20 mouse cellular contexts compared by ENCODE assay signal in genomic region chr4:101298311-101298990, GRCm38 (mm10). TPM values are rescaled to one million over a fixed set of nuclear protein-coding genes. Genes with fewer than 3 reads are reported as not detected.
DNase-seq lines count a peak whose midpoint lies in the region; ATAC-seq and TF ChIP-seq lines count a peak whose summit lies in the region.
"Had no signal": no experiment of that assay in that cellular context is flagged by ENCODE, and none has a peak within 500 bp of the region (broad histone marks: within the 10 kb centered on the region; RNA-seq: fewer than 3 reads in every experiment).

No protein-coding gene starts in this region.

- no peak for TF ChIP-seq EP300 in liver, postnatal 0 days (IDR thresholded peaks at IDR 0.05; ENCODE audit: low read depth)

- no peak overlapping the region for H3K27ac ChIP-seq in liver, postnatal 0 days (ENCODE audit: low read depth)
- no peak overlapping the region for H3K27ac ChIP-seq in liver, embryonic 11.5 days (ENCODE audit: low read depth, low read length)
- no peak overlapping the region for H3K27ac ChIP-seq in left cerebral cortex, adult 2 months
- H3K27ac ChIP-seq: embryonic facial prominence, embryonic 15.5 days; forebrain, embryonic 10.5 days; hindbrain, embryonic 15.5 days had no signal

- no peak for TF ChIP-seq CTCF in liver, postnatal 0 days (IDR thresholded peaks at IDR 0.05; ENCODE audit: low read depth)
- no peak for TF ChIP-seq CTCF in left cerebral cortex, adult 2 months (IDR thresholded peaks at IDR 0.05)

- no peak overlapping the region for H3K4me3 ChIP-seq in liver, postnatal 0 days (ENCODE audit: low read depth, low read length)
- no peak overlapping the region for H3K4me3 ChIP-seq in liver, embryonic 11.5 days (ENCODE audit: low read depth, low read length)
- no peak overlapping the region for H3K4me3 ChIP-seq in left cerebral cortex, adult 2 months
- H3K4me3 ChIP-seq: embryonic facial prominence, embryonic 15.5 days; forebrain, embryonic 10.5 days; hindbrain, embryonic 15.5 days had no signal

- no peaks in the 10 kb centered on the region for H3K36me3 ChIP-seq in liver, postnatal 0 days (replicated peaks; ENCODE audit: insufficient read depth, low read length)
- no peaks in the 10 kb centered on the region for H3K36me3 ChIP-seq in liver, embryonic 11.5 days (ENCODE audit: control insufficient read depth, insufficient read depth, low read length)
- H3K36me3 ChIP-seq: embryonic facial prominence, embryonic 15.5 days; forebrain, embryonic 10.5 days; hindbrain, embryonic 15.5 days had no signal

- no peak for ATAC-seq in liver, postnatal 0 days
- ATAC-seq in liver, embryonic 11.5 days (replicated peaks; ENCODE audit: low FRiP score) = no peak
- ATAC-seq in common myeloid progenitor, adult 5-6 weeks (replicated peaks; ENCODE audit: low read depth, poor library complexity, severe bottlenecking) = peak; percentile 73
- peak; percentile 50 for ATAC-seq in megakaryocyte progenitor cell, adult 5-6 weeks (replicated peaks; ENCODE audit: poor library complexity)

- peak overlapping the region; percentile 4 for H3K4me2 ChIP-seq in liver, postnatal 0 days (ENCODE audit: low read depth, low read length)
- no peak overlapping the region for H3K4me2 ChIP-seq in liver, embryonic 11.5 days
- H3K4me2 ChIP-seq: embryonic facial prominence, embryonic 15.5 days; heart, embryonic 11.5 days; hindbrain, embryonic 15.5 days had no signal

- H3K27me3 ChIP-seq in liver, postnatal 0 days (ENCODE audit: insufficient read depth, low read length) = no peaks in the 10 kb centered on the region; the same call in 1 of the 2 replicates
- H3K27me3 ChIP-seq in liver, embryonic 11.5 days (replicated peaks; ENCODE audit: control insufficient read depth, insufficient read depth, low read length) = peaks cover 4% of the 10 kb centered on the region; the same call in 1 of the 2 replicates
- H3K27me3 ChIP-seq: embryonic facial prominence, embryonic 15.5 days had no signal

- no peak for DNase-seq in liver, postnatal 0 days
- no peak for DNase-seq in liver, embryonic 11.5 days (ENCODE audit: low spot score)
- DNase-seq in left cerebral cortex, adult 2 months (ENCODE audit: extremely low spot score in 1 of 2, low spot score in 2 of 2) = no peak
- DNase-seq in gastrocnemius, postnatal 36 days = no peak
- DNase-seq in kidney, postnatal 36 days = no peak
- DNase-seq in urinary bladder, postnatal 14 days (ENCODE audit: low spot score) = no peak
- DNase-seq: cerebellum, postnatal 10 days; embryo, embryonic 11 days; gastrocnemius, postnatal 14 days; kidney, adult 18-20 months; kidney, postnatal 25 days; lung, adult 2 months; lung, postnatal 4 days; midbrain, embryonic 14.5 days had no signal

- H3K9ac ChIP-seq in liver, postnatal 0 days (replicated peaks) = no peak overlapping the region
- H3K9ac ChIP-seq in liver, embryonic 11.5 days (ENCODE audit: low read depth, low read length) = no peak overlapping the region
- H3K9ac ChIP-seq: embryonic facial prominence, embryonic 15.5 days; hindbrain, embryonic 15.5 days had no signal

- no peaks in the 10 kb centered on the region for H3K9me3 ChIP-seq in liver, postnatal 0 days (ENCODE audit: low read length)
- H3K9me3 ChIP-seq in liver, embryonic 11.5 days (ENCODE audit: control insufficient read depth, low read length) = no peaks in the 10 kb centered on the region
- H3K9me3 ChIP-seq: embryonic facial prominence, embryonic 15.5 days; forebrain, embryonic 10.5 days; hindbrain, embryonic 15.5 days had no signal

- intact Hi-C loops in left cerebral cortex, adult 2 months (cut with DNase I) = no loop called here
- intact Hi-C loops in gastrocnemius, postnatal 36 days (cut with DNase I) = no loop called here

- 38% methylated on average over 12 of the region's 12 CpGs for WGBS in liver, postnatal 0 days (ENCODE audit: insufficient replicate concordance)
- 50% methylated on average over 12 of the region's 12 CpGs for WGBS in liver, embryonic 11.5 days

- H3K4me1 ChIP-seq in liver, postnatal 0 days (ENCODE audit: insufficient read depth) = peaks cover 34% of the 10 kb centered on the region
- H3K4me1 ChIP-seq in liver, embryonic 11.5 days (replicated peaks; ENCODE audit: control insufficient read depth, insufficient read depth, low read length) = no peaks in the 10 kb centered on the region
- H3K4me1 ChIP-seq: embryonic facial prominence, embryonic 15.5 days had no signal

RNA-seq across cellular contexts. Expression of gene Jak1, which starts 33.4 kb away (rescaled TPM):
- 33.9 and 51.2 TPM in 2 replicates for polyA plus RNA-seq in liver, postnatal 0 days (2015; fragmentation: Nextera tagmentation; extraction: Ambion mirVana)
- polyA plus RNA-seq in liver, embryonic 11.5 days (2014; fragmentation: Nextera tagmentation; extraction: Ambion mirVana) = 80.0 and 83.0 TPM in 2 replicates
- total RNA-seq in common myeloid progenitor, adult 5-6 weeks (2017) = 93.4 and 111 TPM in 2 replicates
- 60.2 and 69.1 TPM in 2 replicates for total RNA-seq in megakaryocyte progenitor cell, adult 5-6 weeks (2015)
- total RNA-seq in megakaryocyte progenitor cell, adult 5-6 weeks (2017) = 56.6 and 62.6 TPM in 2 replicates
- 100 to 1,000 TPM; 121 to 129 TPM for total RNA-seq in left cerebral cortex, adult 2 months (2021)
- total RNA-seq in gastrocnemius, postnatal 36 days (2021) = 100 to 1,000 TPM; 100 to 109 TPM

Comparison
In these comparisons a context has a peak if more than half of its experiments do, and no peak if none do; other contexts are left out.
1. ATAC-seq: peak in common myeloid progenitor, adult 5-6 weeks (single experiment) and megakaryocyte progenitor cell, adult 5-6 weeks (single experiment); none in liver, postnatal 0 days (single experiment) and liver, embryonic 11.5 days (single experiment).